Mouse (Mus musculus) layer of hippocampus, adult 8-10 months (tissue): ENCODE data around the gene Dram1. TPM values are rescaled to one million over a fixed set of nuclear protein-coding genes. Genes with fewer than 3 reads are reported as not detected.

Experiments
- DNase-seq, 2 experiments: peaks; one replicate each; pipeline ENCODE4 v3.0.0; 2022; ENCODE audit warnings: low spot score in 2 of 2
- total RNA-seq, 4 experiments: library from RNA; stranded (reverse); gene quantifications; 2 replicates each; pipeline ENCODE4 v1.2.4; 2022

The Dram1 gene
- total RNA-seq, 4 experiments from 2014 or later = 1.0 to 1.7 (median 1.6) TPM

DNA sequence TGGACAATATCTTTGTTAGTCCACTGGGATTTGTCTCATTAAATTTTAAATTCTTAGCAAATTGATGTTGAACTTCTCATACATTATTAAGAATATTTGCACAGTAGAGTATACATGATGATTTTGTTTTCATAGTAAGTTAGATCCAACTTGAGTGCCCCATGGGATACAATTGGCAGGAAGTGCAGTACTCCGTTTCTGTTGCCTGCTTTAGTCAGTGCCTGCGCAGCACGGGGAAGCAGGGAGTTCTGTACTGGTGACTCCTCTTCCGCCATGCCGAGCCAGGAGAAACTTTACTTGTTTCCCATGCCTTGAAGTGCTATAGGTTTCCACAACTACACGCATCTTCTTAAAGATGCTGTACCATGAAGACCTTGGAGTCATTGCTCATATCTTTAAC is 83.8 kb downstream of the Dram1 start:
- DNase-seq = no peak

DNA sequence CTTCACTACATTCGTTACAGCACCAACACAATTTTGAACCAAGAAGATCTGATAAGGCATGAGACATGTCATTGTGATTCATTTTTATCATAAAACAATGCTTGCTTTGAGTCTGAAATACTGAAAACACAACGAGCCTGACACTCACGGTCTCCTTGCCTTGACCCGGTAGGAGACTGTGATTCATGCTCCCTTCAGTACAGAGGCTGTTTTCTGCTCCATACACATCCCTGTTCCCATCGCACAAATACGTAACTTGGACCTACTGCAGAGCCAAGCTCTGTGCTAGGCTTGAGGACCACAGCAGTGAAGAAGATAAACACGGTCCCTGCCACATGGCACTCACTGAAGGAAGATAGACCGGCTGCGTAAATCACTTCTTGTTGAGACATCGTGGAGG is 90.8 kb downstream of the Dram1 start:
- no peak for DNase-seq

DNA sequence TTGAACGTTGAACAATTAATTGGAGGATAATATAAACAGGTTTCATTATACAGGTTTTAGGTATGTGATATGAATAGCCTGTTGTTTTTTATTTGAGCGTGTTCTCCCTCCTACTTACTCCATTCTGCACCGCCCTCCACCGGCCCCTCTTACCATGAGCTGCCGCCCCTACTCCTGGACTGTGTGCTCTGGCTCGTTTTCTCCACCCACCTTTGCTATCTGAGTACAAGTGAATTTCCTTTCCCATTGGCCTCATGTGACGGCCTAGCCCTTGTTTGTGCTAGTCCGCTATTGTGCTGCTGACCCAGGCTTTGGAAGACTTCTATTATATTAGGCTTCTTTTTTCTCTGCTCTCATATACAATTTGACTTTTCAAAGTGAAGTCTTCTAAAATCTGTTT is 91.6 kb downstream of the Dram1 start:
- DNase-seq = no peak

DNA sequence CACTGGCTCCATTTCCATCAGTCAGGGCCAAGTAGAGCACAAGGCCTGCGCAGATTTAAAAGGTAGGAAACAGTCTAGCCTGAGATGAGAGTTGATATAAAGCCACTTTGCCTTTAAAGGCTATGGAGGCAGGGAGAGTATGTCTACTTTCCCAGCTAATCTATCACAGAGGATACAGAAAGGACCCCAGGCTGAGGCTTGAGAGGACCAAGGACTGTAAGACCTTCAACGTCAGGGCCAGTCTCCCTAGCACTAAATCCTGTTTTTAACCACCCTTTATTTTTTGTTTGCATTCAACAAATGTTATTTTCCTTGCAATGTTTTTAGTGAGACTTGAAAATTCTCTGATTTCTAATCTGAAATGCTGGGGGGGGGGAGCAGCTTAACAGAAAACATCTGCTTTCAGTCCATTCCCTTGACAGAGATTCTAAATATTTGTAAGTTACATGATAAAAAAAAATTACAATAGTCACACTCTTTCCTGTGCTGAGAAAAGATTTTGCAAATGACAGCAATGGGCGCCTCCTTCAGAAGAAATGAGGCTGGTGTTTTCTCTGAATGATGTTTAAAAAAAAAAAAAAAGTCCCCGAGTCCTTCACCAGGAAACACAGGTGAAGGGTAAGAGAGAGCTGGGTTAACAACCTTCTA is 94.4 kb downstream of the Dram1 start:
- DNase-seq = no peak

DNA sequence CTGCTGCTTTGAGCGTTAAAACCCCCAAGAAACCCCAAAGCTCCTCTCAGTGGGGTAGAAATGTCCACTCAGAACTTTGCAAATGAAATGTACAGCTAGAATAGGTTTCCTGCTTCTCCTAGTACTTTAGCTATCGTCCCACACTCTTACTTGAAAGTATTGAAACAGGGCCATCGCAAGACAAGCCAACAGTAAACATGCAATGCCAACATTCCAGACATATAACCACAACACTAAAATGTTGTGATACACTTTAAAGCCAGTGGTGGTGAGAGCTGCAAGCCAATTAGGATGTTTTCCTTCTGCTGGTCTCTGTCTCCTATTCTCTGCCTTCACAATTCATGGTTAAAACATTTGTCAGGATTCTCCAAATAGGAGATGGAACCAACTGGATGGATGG is 97.2 kb downstream of the Dram1 start:
- no peak for DNase-seq

DNA sequence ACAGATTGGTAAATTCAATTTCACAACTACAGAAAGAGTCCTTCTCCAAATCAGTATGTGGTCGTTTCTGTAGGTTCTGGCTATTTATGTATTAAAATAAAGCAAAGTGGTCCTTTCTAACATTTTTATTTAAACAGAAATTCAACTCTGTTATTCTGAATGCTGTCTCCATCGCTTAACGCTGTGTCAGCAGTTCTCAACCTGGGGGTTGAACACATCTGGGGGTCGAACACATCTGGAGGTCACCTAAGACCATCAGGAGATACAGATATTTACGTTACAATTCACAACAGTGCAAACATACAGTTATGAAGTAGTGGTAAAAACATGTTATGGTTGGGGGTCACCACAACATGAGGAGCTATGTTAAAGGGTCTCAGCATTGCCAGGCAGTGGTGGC is 104.8 kb downstream of the Dram1 start:
- DNase-seq = no peak

Other genes starting within 250 kb of the Dram1 start
- gene Parpbp, start 232.1 kb downstream of the Dram1 start, total RNA-seq = 1 to 10 TPM in 2 of 4 experiments, under 1 TPM in 2; 0.70 to 1.3 (median 1.0) TPM
- 1 to 10 TPM; 6.6 to 8.5 (median 7.8) TPM for gene Nup37, start 232.1 kb downstream of the Dram1 start, total RNA-seq
- 10 to 100 TPM; 25.5 to 28.8 (median 27.3) TPM for gene Washc3, start 178.0 kb downstream of the Dram1 start, total RNA-seq
- gene Gnptab, start 52 bp upstream of the Dram1 start, total RNA-seq = 10 to 100 TPM; 68.7 to 78.3 (median 75.5) TPM
- 1 to 10 TPM; 1.0 to 1.6 (median 1.1) TPM for gene Sycp3, start 80.5 kb upstream of the Dram1 start, total RNA-seq
- 10 to 100 TPM; 43.7 to 52.5 (median 46.0) TPM for gene Chpt1, start 125.0 kb upstream of the Dram1 start, total RNA-seq
- 1 to 10 TPM; 2.2 to 3.3 (median 2.6) TPM for gene Mybpc1, start 226.1 kb upstream of the Dram1 start, total RNA-seq